Mouse (Mus musculus): ENCODE results near the gene Cyp2c23.

GRCm38 (mm10) chr19:44064734-44065133, 35.7 kb upstream of the Cyp2c23 start:
- TF ChIP-seq CTCF (conservative IDR thresholded peaks at IDR 0.05; ENCODE audit: insufficient read depth, insufficient read length, low read depth, low read length) (no peak), POLR2A (IDR thresholded peaks at IDR 0.05; ENCODE audit: low read depth, low read length) (no peak)
